Comparison of ENCODE assay signal across 22 mouse cellular contexts in the genomic region with DNA sequence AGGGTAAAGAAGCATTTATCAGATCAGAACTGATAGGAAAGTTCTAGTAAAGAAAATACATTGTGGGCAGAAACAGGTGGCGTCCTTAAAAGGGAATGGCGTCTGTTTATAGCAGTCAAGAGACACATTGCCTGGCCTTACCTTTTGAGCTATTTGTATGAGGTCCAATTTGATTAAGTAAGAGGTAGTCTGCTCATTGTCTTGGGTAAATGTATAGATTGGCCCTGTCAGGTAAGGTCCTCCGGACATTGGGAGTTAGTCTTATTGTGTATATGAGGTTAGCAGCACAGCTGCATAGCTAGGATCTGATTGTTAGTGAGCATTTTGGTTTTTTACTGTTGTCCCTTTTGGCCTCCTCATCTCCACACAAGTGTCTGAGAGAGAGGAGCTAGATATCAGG. TPM values are rescaled to one million over a fixed set of nuclear protein-coding genes. Genes with fewer than 3 reads are reported as not detected.
A peak's percentile ranks its signal among the peaks of the same experiment; 100 is the strongest.
DNase-seq lines count a peak whose midpoint lies in the region; ATAC-seq and TF ChIP-seq lines count a peak whose summit lies in the region.
"Had no signal": no experiment of that assay in that cellular context is flagged by ENCODE, and none has a peak within 500 bp of the region (broad histone marks: within the 10 kb centered on the region; RNA-seq: fewer than 3 reads in every experiment).

No protein-coding gene starts in this region.

- H3K9me3 ChIP-seq in stomach, postnatal 0 days (ENCODE audit: control insufficient read depth, low read length), result no peaks in the 10 kb centered on the region
- H3K9me3 ChIP-seq: embryonic facial prominence, embryonic 13.5 days; embryonic facial prominence, embryonic 15.5 days; forebrain, embryonic 13.5 days; forebrain, embryonic 15.5 days; G1E had no signal

- no peak for TF ChIP-seq POLR2A in kidney, adult 2 months (IDR thresholded peaks at IDR 0.05; ENCODE audit: low read depth, low read length)

- no peak for TF ChIP-seq CTCF in left cerebral cortex, adult 2 months (IDR thresholded peaks at IDR 0.05)
- TF ChIP-seq CTCF in stomach, postnatal 0 days (IDR thresholded peaks at IDR 0.05; ENCODE audit: low read depth), result no peak
- TF ChIP-seq CTCF in kidney, adult 2 months (conservative IDR thresholded peaks at IDR 0.05; ENCODE audit: insufficient read depth, insufficient read length, low read depth, low read length), result no peak

- H3K4me1 ChIP-seq in stomach, postnatal 0 days (replicated peaks; ENCODE audit: control insufficient read depth, insufficient read depth), result 0 out of 2 replicates have a peak, but pooled peaks cover 5% of the 10 kb centered on the region
- H3K4me1 ChIP-seq in kidney, adult 2 months (ENCODE audit: control insufficient read depth, insufficient read depth, low read length), result no peaks in the 10 kb centered on the region

- intact Hi-C loops in left cerebral cortex, adult 2 months (cut with DNase I), result no loop called here
- intact Hi-C loops in heart, postnatal 14 days (cut with DNase I), result no loop called here

- H3K4me2 ChIP-seq in stomach, postnatal 0 days (replicated peaks; ENCODE audit: low read depth), result no peak overlapping the region
- H3K4me2 ChIP-seq: embryonic facial prominence, embryonic 13.5 days; embryonic facial prominence, embryonic 15.5 days; forebrain, embryonic 13.5 days; forebrain, embryonic 15.5 days had no signal

- H3K27ac ChIP-seq in left cerebral cortex, adult 2 months, result peak overlapping the region; percentile 8; the same call in 1 of the 2 replicates
- H3K27ac ChIP-seq in stomach, postnatal 0 days (replicated peaks), result 0 out of 2 replicates have a peak overlapping the region, but pooled peaks have one; percentile 8
- no peak overlapping the region for H3K27ac ChIP-seq in kidney, adult 2 months (ENCODE audit: insufficient read depth, low read depth, low read length)
- H3K27ac ChIP-seq: embryonic facial prominence, embryonic 13.5 days; embryonic facial prominence, embryonic 15.5 days; forebrain, embryonic 13.5 days; forebrain, embryonic 15.5 days had no signal

- no peak for ATAC-seq in stomach, postnatal 0 days (ENCODE audit: low FRiP score, low TSS enrichment)
- ATAC-seq: forebrain, embryonic 13.5 days; forebrain, embryonic 15.5 days; forebrain, postnatal 0 days had no signal

- WGBS in stomach, postnatal 0 days, result 80% methylated on average over 3 of the region's 3 CpGs
- WGBS in kidney, adult 2 months, result 92% methylated on average over 3 of the region's 3 CpGs

- H3K9ac ChIP-seq in stomach, postnatal 0 days (ENCODE audit: low read length), result no peak overlapping the region
- H3K9ac ChIP-seq: embryonic facial prominence, embryonic 13.5 days; embryonic facial prominence, embryonic 15.5 days; forebrain, embryonic 13.5 days; forebrain, embryonic 15.5 days; forebrain, postnatal 0 days had no signal

- no peak for DNase-seq in left cerebral cortex, adult 2 months (ENCODE audit: extremely low spot score in 1 of 2, low spot score in 2 of 2)
- no peak for DNase-seq in left cerebral cortex, adult 9 months (ENCODE audit: low spot score in 2 of 2)
- DNase-seq in MN1 (ENCODE audit: low spot score), result peak; percentile 55
- DNase-seq in stomach, postnatal 0 days (ENCODE audit: low spot score), result no peak
- no peak for DNase-seq in kidney, adult 2 months
- no peak for DNase-seq in heart, postnatal 14 days
- DNase-seq: adrenal gland, adult 2 months; adrenal gland, postnatal 10 days; adrenal gland, postnatal 25 days; cerebellum, adult 11 months; cerebellum, adult 2 months; cerebellum, adult 9-10 months; cerebellum, postnatal 10 days; cerebellum, postnatal 36 days; embryo, embryonic 11 days; forebrain, postnatal 0 days had no signal

- H3K36me3 ChIP-seq in stomach, postnatal 0 days (ENCODE audit: control insufficient read depth, insufficient read depth, low read length), result no peaks in the 10 kb centered on the region
- H3K36me3 ChIP-seq in kidney, adult 2 months (ENCODE audit: control insufficient read depth, insufficient read depth, low read length), result no peaks in the 10 kb centered on the region; the same call in 1 of the 2 replicates

- no peaks in the 10 kb centered on the region for H3K27me3 ChIP-seq in stomach, postnatal 0 days (ENCODE audit: control insufficient read depth, insufficient read depth, low read length)
- no peaks in the 10 kb centered on the region for H3K27me3 ChIP-seq in kidney, adult 2 months (replicated peaks; ENCODE audit: control insufficient read depth, insufficient read depth, low read length)
- H3K27me3 ChIP-seq: embryonic facial prominence, embryonic 13.5 days; embryonic facial prominence, embryonic 15.5 days; forebrain, embryonic 13.5 days; forebrain, embryonic 15.5 days had no signal

- no peak overlapping the region for H3K4me3 ChIP-seq in left cerebral cortex, adult 2 months
- H3K4me3 ChIP-seq in stomach, postnatal 0 days (ENCODE audit: low read depth, low read length), result no peak overlapping the region
- no peak overlapping the region for H3K4me3 ChIP-seq in kidney, adult 2 months (ENCODE audit: insufficient read depth, low read depth, low read length)
- H3K4me3 ChIP-seq: embryonic facial prominence, embryonic 13.5 days; embryonic facial prominence, embryonic 15.5 days; erythroblast, embryonic 14.5 days; forebrain, embryonic 13.5 days; forebrain, embryonic 15.5 days had no signal

- TF ChIP-seq EP300 in stomach, postnatal 0 days (optimal IDR thresholded peaks at IDR 0.05), result no peak

RNA-seq across cellular contexts. Expression of gene Psen1, which starts 6.7 kb away (rescaled TPM):
- total RNA-seq in left cerebral cortex, adult 2 months (2021), result 10 to 100 TPM; 60.7 to 61.7 TPM
- polyA plus RNA-seq in stomach, postnatal 0 days (2015; fragmentation: Nextera tagmentation; extraction: Ambion mirVana), result 64.7 and 67.2 TPM in 2 replicates
- polyA plus RNA-seq in kidney, adult 2 months (2012; rRNA removed), result 32.7 and 39.0 TPM in 2 replicates
- total RNA-seq in heart, postnatal 14 days (2021), result 10 to 100 TPM; 31.7 to 37.3 TPM
